In the genomic region with DNA sequence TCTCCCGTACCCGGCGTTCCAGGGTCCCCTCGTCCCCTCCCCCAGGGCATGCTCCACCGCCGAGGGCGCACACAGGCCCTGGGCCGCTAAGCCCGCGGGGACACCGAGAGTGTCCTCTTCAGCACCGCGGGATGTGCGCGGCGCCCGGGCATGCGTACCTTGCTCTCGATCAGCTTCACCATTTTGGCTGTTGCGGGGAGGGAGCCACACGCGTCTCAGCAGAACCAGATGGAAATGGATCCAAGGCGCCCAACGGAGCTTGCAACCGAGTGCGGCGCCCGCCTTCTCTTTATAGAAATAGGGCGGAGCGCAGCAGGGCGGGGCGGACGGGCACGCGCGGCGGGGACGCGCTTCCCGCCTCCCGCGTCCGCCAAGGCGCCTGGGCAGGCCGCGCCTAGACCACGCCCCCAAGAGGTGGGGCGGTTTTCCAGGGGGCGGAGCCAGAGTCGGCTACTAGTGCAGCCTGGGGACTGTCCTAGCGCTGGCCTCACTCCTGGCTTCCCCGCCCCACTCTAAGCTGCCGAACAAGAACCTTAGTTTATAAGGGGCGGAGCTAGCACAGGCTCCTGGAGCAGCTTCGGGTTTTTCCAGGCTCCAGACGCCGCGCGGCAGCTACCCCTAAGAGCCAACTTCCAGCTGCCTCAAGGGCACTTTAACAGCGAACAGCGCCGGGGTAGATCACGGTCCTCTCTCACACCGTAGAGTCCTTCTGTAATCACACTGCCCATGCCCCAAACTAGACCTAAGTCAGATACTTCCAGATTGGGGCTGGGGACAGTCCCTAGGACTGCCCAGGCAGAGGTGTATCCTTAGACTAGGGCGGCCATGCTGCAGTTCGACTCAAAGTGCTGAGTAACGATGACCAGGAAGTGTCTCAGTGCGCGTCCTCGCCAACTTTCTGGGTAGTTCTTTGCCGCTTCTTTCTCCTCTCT, we compare ENCODE assay signal across 7 mouse cellular contexts. TPM values are rescaled to one million over a fixed set of nuclear protein-coding genes. Genes with fewer than 3 reads are reported as not detected.
DNase-seq lines count a peak whose midpoint lies in the region; ATAC-seq and TF ChIP-seq lines count a peak whose summit lies in the region.

TSS of gene Txn1 (minus strand) at position 383 of the 932 bp plus-strand sequence.

- peak within 1 kb of the TSS; percentile 80 for H3K4me2 ChIP-seq in intestine, postnatal 0 days (replicated peaks; ENCODE audit: low read depth)
- peak within 1 kb of the TSS; percentile 75 for H3K4me2 ChIP-seq in midbrain, embryonic 12.5 days (replicated peaks)

- H3K4me3 ChIP-seq in embryonic facial prominence, embryonic 10.5 days: peak within 1 kb of the TSS; percentile 89
- peak within 1 kb of the TSS; percentile 94 for H3K4me3 ChIP-seq in intestine, postnatal 0 days (ENCODE audit: low read depth, low read length)
- H3K4me3 ChIP-seq in midbrain, embryonic 12.5 days: peak within 1 kb of the TSS; percentile 73
- H3K4me3 ChIP-seq in small intestine, adult 2 months (ENCODE audit: low read depth, low read length): peak within 1 kb of the TSS; percentile 89

- peak; percentile 99 for DNase-seq in adrenal gland, postnatal 10 days
- DNase-seq in embryonic facial prominence, embryonic 10.5 days (ENCODE audit: low spot score): peak; percentile 99
- DNase-seq in gonadal fat pad, adult 2 months (ENCODE audit: low read depth): peak; percentile 79
- peak; percentile 97 for DNase-seq in left cerebral cortex, postnatal 4 days

- H3K27me3 ChIP-seq in embryonic facial prominence, embryonic 10.5 days (replicated peaks; ENCODE audit: low read depth, poor library complexity, severe bottlenecking): 0 out of 2 replicates have a peak, but pooled peaks cover 5% of the 10 kb centered on the region
- no peaks in the 10 kb centered on the region for H3K27me3 ChIP-seq in intestine, postnatal 0 days (replicated peaks; ENCODE audit: control insufficient read depth, insufficient read depth, low read length)
- H3K27me3 ChIP-seq in midbrain, embryonic 12.5 days: 0 out of 2 replicates have a peak, but pooled peaks cover 7% of the 10 kb centered on the region
- no peaks in the 10 kb centered on the region for H3K27me3 ChIP-seq in small intestine, adult 2 months (ENCODE audit: control insufficient read depth, insufficient read depth, low read length)

- peaks cover 33% of the 10 kb centered on the region for H3K4me1 ChIP-seq in embryonic facial prominence, embryonic 10.5 days
- H3K4me1 ChIP-seq in intestine, postnatal 0 days (replicated peaks; ENCODE audit: control insufficient read depth, insufficient read depth, low read length): peaks cover 28% of the 10 kb centered on the region
- H3K4me1 ChIP-seq in midbrain, embryonic 12.5 days: peaks cover 26% of the 10 kb centered on the region
- H3K4me1 ChIP-seq in small intestine, adult 2 months (ENCODE audit: control insufficient read depth, insufficient read depth, insufficient read length, low read length): peaks cover 22% of the 10 kb centered on the region; the same call in 1 of the 2 replicates

- WGBS in embryonic facial prominence, embryonic 10.5 days: under 1% methylated on average over 71 of the region's 71 CpGs
- under 1% methylated on average over 56 of the region's 71 CpGs for WGBS in intestine, postnatal 0 days
- under 1% methylated on average over 69 of the region's 71 CpGs for WGBS in midbrain, embryonic 12.5 days
- under 1% methylated on average over 71 of the region's 71 CpGs for WGBS in small intestine, adult 2 months

- peak; percentile 97 for TF ChIP-seq POLR2A in small intestine, adult 2 months (IDR thresholded peaks at IDR 0.05; ENCODE audit: low read depth, low read length)

- H3K36me3 ChIP-seq in embryonic facial prominence, embryonic 10.5 days (replicated peaks): peaks cover 31% of the 10 kb centered on the region
- H3K36me3 ChIP-seq in intestine, postnatal 0 days (ENCODE audit: control insufficient read depth, insufficient read depth): peaks cover 8% of the 10 kb centered on the region
- peaks cover 10% of the 10 kb centered on the region for H3K36me3 ChIP-seq in midbrain, embryonic 12.5 days
- peaks cover 6% of the 10 kb centered on the region for H3K36me3 ChIP-seq in small intestine, adult 2 months (ENCODE audit: control insufficient read depth, insufficient read depth, low read length)

- peak within 1 kb of the TSS; percentile 71 for H3K9ac ChIP-seq in intestine, postnatal 0 days (ENCODE audit: low read depth, low read length)
- peak within 1 kb of the TSS; percentile 85 for H3K9ac ChIP-seq in midbrain, embryonic 12.5 days (replicated peaks)

- peaks cover 6% of the 10 kb centered on the region; the same call in 1 of the 2 replicates for H3K9me3 ChIP-seq in embryonic facial prominence, embryonic 10.5 days
- no peaks in the 10 kb centered on the region for H3K9me3 ChIP-seq in intestine, postnatal 0 days (ENCODE audit: control insufficient read depth)
- 0 out of 2 replicates have a peak, but pooled peaks cover under 1% of the 10 kb centered on the region for H3K9me3 ChIP-seq in midbrain, embryonic 12.5 days

- intact Hi-C loops in left cerebral cortex, postnatal 4 days (cut with DNase I): no loop called here

- H3K27ac ChIP-seq in embryonic facial prominence, embryonic 10.5 days (replicated peaks): peak within 1 kb of the TSS; percentile 94
- peak within 1 kb of the TSS; percentile 97 for H3K27ac ChIP-seq in intestine, postnatal 0 days (ENCODE audit: low read depth, low read length)
- H3K27ac ChIP-seq in midbrain, embryonic 12.5 days (replicated peaks): peak within 1 kb of the TSS; percentile 89
- H3K27ac ChIP-seq in small intestine, adult 2 months (ENCODE audit: insufficient read depth, low read depth, low read length): peak within 1 kb of the TSS; percentile 99

- peak; percentile 93 for ATAC-seq in intestine, postnatal 0 days
- peak; percentile 98 for ATAC-seq in midbrain, embryonic 12.5 days (ENCODE audit: low FRiP score, low read depth)

- no peak for TF ChIP-seq CTCF in intestine, postnatal 0 days (IDR thresholded peaks at IDR 0.05; ENCODE audit: low read depth)
- TF ChIP-seq CTCF in small intestine, adult 2 months (IDR thresholded peaks at IDR 0.05; ENCODE audit: extremely low read depth, insufficient read length, insufficient replicate concordance, low read depth, low read length): no peak

RNA-seq across cellular contexts. Expression of gene Txn1, which starts in this region (rescaled TPM):
- total RNA-seq in adrenal gland, postnatal 10 days (2021): 100 to 1,000 TPM; 234 to 247 TPM
- polyA plus RNA-seq in embryonic facial prominence, embryonic 10.5 days (2016; fragmentation: Nextera tagmentation; extraction: Ambion mirVana): 405 and 415 TPM in 2 replicates
- polyA plus RNA-seq in gonadal fat pad, adult 2 months (2012; rRNA removed): 169 and 174 TPM in 2 replicates
- polyA plus RNA-seq in intestine, postnatal 0 days (2015; fragmentation: Nextera tagmentation; extraction: Ambion mirVana): 702 and 713 TPM in 2 replicates
- total RNA-seq in left cerebral cortex, postnatal 4 days (2021): 100 to 1,000 TPM; 187 to 191 TPM
- 321 and 347 TPM in 2 replicates for polyA plus RNA-seq in midbrain, embryonic 12.5 days (2016; fragmentation: Nextera tagmentation; extraction: Ambion mirVana)
- polyA plus RNA-seq in small intestine, adult 2 months (2012; rRNA removed): 67.4 and 181 TPM in 2 replicates

Comparison
In these comparisons a context has a peak if more than half of its experiments do, and no peak if none do; other contexts are left out.
1. Peak in every context shown above with its lines: DNase-seq, ATAC-seq, H3K4me3 ChIP-seq and H3K27ac ChIP-seq.